Mouse (Mus musculus) heart, postnatal 0 days (tissue): ENCODE data around the gene Ppp1r8.

ENCODE experiments used
- CTCF ChIP-seq: IDR thresholded peaks from 2 replicates; pipeline ENCODE4 v1.5.1; 2016; ENCODE audit warnings: antibody characterized with exemption, control low read depth, low read depth
- EP300 ChIP-seq: IDR thresholded peaks from 2 replicates; pipeline ENCODE4 v1.6.1; 2016; ENCODE audit warnings: antibody characterized with exemption, low read depth

DNA sequence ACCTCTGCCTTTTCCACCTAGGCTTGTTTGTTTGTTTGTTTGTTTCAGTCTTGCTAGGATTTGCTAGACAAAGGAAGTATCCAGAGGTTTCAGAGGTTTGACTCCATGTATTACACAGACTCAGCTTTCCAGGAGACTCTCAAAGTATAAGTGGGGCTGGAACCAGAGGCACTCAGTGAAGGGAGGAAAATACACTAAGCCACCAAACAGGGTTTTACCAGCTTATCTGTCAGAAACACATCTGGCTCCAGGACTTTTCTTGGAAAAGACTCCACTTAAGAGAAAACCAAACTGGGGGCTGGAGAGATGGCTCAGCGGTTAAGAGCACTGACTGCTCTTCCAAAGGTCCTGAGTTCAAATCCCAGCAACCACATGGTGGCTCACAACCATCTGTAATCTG, 17.9 kb upstream of the Ppp1r8 start:
- no peak for TF ChIP-seq CTCF
- no peak for TF ChIP-seq EP300
